Mouse (Mus musculus) embryo, embryonic 11.5 days (tissue): ENCODE data around the gene Mpz.

Experiments used
- DNase-seq: peaks from one replicate; pipeline ENCODE4 v3.0.0-alpha.2; 2012; ENCODE audit warnings: low read depth, low spot score

Gene Mpz

DNA sequence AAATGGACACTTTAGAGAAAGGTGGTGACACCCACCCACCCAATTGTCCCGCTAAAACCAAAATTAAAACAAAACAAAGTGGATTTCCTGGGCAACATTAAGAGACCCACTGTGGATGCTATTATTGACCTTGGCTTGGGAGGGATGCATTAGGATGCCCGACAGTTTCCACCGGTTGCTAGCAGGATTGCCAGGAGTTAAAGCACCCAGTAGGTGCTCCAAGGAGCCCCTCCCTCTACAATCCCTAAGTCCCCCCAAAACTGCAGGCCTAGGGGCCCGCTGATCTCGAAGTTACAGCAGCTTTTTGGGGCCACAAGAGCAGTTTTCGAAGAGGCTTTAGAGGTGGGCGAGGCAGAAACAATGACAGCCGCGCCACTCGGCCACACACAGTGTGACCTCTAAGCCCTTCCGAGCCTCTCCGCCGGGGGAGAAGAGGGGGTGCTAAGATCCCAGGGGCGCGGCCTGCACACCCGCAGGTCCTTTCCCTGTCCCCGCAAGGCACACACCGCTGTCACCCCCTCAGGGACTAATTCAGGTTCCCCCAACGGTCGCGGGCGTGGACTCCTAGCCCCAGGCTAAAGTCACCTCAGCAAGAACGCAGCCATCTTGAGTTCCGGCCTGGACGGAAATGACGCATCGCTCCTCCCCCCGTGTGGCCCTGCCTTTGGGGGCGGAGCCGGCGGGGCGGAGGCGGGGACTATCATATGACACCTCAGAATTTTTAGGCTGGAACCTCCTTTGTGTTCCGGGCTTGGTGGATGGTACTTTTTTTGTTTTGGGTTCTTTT lies at the start of gene Mpz, which contains the start of gene Sdhc:
Gene Mpz (plus strand): TSS at position 738 of the 787 bp plus-strand sequence.
Gene Sdhc (minus strand): TSS at position 630 of the 787 bp plus-strand sequence.
- peak; percentile 92 for DNase-seq

DNA sequence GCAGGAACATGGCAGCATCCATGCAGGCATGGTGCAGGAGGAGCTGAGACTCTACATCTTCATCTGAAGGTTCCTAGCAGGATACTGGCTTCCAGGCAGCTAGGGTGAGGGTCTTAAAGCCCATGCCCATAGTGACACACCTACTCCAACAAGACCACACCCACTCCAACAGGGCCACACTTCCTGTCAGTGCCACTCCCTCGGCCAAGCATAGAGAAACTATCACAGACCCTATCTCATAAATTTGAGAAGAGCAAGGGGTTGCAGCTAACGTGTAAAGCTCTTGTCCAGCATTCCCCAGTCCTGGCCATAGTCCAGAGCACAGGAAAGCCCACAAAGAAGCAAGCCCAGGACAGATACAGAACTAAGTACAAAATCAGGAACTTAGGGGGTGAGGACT lies 49.5 kb upstream of the Mpz start:
- DNase-seq, result no peak

DNA sequence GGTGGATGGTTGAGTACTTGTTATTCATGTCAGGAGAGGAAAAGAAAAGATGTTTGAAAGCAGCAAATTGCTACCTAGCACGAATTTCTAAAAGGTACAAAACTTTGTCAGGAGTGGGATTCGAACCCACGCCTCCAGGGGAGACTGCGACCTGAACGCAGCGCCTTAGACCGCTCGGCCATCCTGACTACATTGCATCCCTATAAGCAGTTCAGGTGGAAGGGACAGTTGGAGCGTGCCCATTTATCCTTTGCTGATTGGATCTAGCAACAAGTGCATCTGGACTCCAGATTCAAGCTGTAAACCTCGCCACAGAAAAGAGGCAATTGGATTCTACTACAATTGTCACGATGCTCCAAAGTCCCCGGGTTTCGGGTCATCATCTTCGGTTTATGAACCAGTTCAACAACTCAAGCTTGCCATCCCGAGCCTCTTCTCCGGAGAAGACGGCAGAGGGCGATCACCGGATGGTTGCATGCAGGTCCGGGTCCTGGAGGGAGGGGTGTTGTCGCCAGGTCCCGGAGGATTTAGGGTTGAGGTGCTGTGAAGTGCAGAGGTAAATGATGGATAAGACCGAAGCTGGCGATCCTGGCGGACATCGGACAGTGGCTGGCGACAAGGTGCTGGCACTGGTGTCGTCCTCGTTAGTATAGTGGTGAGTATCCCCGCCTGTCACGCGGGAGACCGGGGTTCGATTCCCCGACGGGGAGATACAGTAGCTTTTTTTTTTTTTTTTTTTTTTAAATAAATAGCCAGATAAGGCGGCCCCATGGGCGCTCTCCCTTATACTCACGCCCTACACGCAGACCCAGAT lies 48.6 kb upstream of the Mpz start:
- DNase-seq, result peak; percentile 83

DNA sequence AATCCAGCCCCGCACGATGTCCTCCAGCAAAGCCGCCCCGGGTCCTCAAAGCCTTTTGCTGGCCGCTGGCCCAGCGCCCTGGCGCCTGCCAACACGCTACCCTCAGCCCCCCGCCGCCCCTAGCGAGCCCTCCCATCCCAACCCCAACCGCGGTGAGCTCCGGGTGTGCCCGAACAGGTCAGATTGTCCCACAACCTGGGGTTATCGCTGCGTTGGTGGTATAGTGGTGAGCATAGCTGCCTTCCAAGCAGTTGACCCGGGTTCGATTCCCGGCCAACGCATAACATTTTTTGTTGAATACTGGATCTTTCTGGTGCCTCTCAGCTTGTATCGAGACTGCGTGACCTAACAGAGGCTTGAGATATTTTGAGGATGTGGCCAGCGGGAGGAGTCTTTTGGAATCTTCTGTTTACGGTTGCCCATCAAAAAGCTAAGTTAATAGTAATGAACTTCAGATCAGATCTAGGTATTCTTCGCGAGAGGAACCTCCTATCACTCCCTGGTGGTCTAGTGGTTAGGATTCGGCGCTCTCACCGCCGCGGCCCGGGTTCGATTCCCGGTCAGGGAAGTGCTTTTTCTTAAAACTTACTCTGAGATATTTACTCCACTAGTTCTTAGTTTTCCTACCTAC lies 47.8 kb upstream of the Mpz start:
- DNase-seq, result peak; percentile 72

DNA sequence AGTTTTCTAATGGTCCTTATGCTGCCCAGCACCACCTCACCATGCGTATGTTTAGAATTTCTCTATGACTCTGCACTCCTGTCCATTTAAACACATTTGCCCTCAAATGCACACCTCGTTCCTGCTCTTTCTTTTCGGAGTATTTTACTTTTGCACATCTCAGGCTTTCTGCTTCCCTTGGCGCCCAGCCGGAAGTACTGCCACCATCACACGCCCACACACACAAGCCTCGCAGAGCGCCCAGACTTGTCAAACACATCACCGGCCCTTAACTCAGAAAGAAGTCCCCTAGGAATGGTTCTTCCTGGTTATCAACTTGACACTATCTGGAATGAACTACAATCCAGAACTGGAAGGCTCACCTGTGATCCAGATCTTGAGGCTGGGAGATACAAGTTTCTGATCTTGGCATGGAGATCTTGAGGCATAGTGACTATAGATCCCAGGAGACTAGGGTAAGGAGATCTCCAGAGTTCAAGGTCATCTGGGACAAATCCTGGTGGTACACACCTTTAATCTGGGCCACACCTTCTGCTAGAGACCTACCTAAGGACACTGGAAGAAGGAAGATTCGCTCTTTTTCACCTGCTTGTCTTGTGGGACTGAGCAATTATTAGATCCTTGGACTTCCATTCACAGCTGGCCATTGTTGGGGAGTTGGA lies 47.2 kb upstream of the Mpz start:
- no peak for DNase-seq

DNA sequence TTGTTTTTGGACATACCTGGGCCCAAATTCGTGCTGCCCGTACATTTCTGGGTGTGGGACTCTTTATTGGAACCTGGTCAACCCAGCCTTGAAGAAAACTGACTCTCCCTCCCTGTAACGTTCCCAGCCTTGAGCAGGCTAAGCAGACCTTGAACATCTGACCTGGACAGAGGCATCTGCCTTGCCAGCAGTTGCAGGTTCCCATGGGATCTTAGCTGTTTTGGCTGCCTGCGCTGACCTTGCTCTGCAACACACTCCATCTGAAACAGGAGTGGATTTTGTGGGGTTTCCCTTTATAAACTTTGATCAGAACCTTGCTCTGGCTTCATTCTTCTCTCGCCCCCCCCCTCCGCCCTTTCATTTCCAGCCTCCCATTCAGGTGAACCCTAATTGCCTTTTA lies 45.3 kb upstream of the Mpz start:
- no peak for DNase-seq

DNA sequence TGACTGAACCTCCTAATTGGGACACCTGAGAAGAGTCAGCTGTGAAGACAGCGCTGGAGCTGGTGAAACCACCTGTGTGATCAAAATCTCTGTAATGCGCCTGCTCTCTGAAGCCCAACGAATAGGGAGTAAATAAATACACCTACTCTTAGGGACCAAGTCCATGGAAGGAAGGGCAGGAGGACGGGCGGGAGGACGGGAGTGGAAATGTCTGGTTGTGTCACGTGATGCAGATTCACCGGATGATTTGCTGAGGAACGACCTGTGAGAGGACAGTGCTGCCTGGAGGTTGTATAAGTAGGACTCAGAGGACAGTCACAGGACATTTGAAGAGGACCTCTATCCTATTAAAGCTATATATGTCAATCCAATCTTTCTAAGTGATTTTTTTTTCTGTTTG lies 40.9 kb upstream of the Mpz start:
- DNase-seq, result no peak

DNA sequence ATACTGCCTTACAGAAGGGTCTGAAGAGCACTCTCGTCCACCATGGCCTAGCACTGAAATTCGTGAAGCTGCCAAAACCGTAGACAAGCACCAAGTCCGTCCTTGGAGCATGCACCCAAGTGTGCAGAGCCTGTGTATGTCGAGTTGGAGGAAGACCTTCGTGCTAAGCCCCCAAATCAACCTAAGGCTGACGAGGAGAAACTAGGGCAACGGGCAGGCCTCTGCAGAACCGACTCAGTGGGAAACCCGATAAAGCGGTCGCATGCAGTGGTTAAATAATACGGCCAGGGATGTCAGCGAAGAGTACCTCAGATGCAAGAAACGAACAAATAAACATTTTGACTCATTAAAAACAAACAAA lies 39.9 kb upstream of the Mpz start:
- no peak for DNase-seq

DNA sequence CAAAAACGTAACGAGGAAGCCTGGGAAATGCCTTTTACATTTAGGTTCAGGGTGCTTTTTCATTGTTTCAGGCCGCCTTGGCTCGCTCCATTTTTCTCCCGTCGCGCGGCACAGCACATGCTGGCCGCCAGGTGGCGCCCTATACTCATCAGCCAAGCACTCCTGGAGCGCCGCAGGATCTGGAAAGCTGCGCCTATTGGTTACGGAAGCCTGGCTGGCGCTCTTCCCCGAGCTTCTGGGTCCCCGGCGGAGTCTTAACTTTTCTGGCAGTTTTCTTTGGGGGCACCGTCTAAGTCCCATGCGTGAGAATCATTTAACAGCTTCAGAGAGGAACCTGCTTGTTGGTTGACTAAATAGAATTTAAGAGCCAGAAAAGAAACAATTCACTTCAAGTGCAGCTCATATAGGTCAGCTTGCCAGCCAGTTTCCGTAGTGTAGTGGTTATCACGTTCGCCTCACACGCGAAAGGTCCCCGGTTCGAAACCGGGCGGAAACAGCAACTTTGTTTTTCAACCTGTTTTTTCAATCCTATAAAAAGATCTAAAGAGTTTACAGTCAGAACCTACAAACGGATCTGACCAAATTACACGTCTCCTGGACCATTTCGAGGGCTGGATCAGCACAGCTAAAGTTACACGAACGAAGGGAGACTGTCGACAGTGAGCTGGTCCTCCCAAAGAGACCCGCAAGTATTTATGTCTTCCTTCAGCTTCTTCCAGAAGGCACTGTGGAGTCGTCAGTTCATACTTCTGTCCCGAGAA lies 39.3 kb upstream of the Mpz start:
- peak; percentile 86 for DNase-seq

DNA sequence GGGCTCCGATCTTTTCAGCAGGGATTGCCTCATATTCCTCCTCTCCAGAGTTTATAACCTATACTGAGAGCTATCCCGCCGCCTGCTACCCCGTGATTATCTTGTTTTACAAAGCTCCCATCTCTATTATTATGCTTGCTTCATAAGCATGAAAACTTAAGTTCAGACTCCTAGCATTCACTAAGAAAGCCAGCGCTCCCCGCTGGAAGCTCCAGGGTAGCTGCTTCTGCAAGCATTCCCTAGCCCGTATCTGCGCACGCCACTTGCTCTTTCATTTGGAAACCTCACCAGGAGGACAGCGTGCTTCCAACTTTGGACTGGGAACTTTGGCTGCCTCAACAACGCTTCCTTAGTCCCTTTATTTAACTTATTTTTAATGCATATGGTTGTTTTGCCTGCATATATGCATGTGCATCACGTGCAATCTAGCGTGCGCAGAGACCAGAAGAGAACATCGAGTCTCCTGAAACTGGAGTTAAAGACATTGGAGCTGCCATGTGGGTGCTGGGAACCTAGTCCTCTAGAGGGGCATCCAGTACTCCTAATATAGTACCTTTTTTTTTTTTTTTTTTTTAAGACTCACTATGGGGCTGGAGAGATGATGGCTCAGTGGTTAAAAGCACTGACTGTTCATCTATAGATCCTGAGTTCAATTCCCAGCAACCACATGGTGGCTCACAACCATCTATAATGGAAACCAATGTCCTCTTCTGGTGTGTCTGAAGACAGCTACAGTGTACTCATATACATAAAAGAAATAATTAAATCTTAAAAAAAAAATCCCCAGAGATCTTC lies 38.5 kb upstream of the Mpz start:
- no peak for DNase-seq

DNA sequence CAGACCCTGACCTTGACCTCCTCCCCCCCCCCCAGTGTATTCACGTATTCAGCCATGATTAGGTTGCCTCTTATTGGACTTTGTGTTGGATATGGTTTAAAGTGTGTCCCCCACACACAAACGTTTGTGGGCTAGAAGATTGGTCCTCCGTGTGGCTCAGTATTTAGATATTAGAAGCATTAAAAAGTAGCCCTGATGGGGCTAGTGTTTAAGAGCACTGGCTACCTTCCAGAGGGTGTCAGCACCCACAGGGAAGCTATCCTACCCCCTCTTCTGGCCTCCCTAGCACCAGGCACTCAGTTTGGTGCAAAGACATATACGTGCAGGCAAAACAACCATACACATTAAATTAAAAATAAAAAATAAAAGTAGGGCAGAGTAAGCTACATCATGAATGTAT lies 37.5 kb upstream of the Mpz start:
- no peak for DNase-seq

DNA sequence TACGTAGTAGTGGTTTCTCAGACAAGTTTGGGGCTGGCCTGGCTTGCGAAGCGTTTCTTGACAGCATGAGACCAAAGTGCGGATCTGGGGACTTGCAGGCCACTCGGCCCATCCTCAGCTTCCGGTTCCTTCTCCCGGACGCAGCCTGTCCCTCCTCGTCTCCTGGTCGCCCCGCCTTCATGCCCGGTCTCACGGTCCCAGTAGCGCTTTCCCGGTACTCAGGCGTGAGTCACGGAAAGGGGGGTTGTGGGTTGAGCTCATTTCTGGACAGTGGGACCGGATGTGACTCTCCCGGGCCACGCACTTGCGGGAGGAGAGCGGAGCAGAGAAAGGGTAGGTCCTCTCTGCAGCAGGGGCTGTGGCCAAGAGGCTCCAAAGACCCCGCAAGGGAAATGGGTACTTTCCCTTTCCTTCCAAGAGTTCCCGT lies 36.6 kb upstream of the Mpz start, which contains the start of gene Cfap126:
Gene Cfap126 (plus strand): TSS at position 46 of the 427 bp plus-strand sequence.
- DNase-seq, result no peak

DNA sequence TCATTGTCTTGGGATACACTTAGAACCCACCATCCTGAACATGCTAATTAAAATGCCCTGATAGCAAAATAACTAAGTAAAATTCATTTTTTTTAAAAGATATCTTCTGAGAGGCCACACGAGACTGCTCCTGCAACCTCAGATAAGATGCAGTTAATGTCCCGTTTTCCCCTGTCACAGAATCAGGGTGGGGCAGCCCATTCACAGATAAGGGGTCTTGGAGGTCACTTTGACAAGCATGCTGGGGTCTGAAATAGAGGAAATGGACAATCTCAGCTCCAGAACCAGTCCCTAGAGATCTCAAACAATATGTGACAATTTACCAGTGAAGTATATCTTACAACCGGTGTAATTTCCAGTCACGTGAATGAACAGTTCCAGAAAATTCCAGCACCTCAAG lies 34.2 kb upstream of the Mpz start:
- no peak for DNase-seq

DNA sequence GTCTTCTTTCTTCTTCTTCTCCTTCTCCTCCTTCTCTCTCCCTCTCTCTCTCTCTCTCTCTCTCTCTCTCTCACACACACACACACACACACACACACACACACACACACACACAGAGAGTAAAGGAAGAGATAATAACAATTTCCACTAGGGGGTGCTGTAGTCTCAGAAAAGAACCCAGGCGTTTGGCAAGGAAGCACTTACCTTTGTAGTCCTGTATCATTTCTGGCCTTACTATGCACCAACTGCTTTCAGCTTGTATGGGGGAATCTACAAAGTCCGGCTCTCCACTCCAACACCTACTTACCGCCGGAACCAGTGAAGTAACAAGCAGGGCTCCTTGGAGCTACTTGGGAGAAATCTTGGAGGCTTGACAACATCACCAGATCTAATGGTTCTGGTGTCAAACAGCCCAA lies 32.2 kb upstream of the Mpz start:
- DNase-seq, result peak; percentile 69

DNA sequence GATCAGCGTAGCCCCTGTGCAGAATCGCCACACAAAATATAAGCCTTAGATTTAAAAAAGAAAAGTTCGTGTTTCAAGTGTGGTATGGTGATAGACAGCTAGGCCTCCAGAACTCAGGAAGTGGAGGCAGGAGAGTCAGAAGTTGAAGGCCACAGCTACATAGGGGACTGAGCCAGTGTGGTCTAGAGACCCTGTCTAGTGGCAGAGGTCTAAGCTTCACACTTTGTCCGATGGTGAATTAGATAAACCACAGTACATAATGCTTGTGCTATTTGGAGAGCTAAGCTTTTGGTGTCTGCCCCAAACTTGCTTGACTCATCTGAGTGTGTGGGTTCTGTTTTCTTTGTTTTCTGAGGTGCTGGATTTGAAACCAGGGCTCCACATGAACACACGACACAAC lies 31.5 kb upstream of the Mpz start:
- DNase-seq, result no peak

DNA sequence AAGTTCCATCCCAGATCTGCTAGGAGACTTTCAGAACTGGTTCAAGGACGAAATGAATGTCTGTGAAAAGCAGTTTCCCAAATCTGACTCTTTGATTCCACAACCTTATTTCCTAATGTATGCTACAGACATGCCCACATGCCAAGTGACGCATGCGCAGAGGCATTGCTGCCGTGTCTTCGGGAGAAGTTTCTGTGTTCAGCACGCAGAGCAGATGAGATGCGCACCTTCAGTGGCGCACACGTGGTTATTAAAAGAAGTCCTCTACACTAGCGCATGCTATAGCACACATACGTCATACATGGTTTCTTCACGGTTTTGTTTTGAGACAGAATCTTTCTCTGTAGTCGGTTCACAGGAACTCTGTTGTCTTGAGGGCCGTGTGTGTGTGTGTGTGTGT lies 31.1 kb upstream of the Mpz start:
- DNase-seq, result no peak

DNA sequence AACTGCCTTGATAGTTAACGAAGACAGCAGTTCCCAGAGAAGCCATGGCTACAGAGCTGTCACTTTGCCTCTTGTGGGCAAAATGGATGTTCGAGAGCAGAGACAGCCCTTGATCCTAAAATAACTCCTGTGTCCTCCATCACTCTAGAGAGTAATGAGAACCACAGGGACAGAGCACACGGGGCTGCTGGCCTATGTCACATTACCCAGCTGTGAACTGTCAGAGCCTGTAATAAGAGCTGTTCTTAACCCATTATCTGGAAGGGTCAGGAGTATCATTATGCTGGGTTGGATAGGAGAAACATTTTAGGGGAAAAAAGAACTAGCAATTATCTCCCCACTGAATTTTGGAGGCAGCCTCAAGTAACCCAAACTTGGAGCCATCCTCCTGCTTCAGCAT lies 29.6 kb upstream of the Mpz start:
- DNase-seq, result no peak

DNA sequence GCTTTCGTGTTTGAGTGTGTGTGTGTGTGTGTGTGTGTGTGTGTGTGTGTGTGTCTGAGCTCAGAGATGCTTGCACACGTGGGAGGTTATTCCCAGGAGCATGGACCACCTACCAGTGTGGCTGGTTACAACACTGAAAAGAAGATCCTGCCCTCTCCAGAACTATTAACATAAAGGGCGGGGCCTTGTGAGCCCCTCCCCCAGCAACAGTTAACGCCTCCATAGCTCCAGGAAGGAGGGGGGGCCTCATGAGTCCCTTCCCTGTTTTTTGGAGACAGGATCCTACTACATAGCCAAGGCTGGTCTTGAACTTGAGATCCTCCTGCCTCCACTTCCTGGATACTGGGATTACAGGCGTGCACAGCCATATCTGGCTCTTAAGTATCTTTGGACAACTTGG lies 28.7 kb upstream of the Mpz start:
- DNase-seq, result no peak

DNA sequence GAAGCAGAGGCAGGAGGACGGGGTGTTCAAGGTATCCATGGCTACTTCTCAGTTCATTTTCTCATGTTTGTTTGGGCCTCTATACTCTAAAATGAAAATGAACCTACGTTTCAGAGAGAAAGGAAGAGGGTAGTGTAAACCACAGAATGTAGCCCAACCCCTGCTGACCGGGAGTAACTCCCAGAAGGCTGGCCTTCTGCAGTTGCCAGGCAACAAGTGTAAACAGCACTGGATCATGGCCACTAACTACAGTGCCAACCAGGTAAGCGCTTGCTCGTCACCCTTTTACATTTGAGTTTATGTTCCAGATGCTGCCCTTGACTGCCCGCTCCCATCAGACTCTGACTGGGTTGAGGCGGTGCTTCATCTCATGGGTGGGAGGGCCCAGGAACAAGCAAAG lies 27.6 kb upstream of the Mpz start:
- no peak for DNase-seq

DNA sequence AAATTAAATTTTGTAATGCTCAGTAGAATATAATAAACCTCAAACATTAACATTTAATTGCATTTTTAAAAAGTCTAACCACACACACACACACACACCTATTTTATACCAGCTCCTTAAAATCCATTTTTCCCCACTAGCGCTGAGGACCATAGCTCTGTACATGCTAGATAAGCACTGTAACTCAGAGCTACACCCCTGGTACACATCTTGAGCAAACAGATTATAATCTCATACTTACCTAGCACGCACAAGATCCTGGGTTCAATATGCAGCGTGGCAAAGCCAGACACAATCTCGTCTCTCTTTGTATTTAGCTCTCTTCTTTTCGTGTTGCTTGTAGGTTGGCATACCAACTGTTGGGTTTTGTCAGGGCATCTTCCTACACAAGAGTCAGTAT lies 26.1 kb upstream of the Mpz start:
- DNase-seq, result no peak
